Mouse (Mus musculus) T-helper 1 cell (primary cell): ENCODE results near the gene Zfp712.

Source experiments
- in situ Hi-C: fragments of 300-600 bp; cut with MboI, MseI; formaldehyde crosslinking; loops from one replicate; pipeline ENCODE4 v1.15.1; 2025; ENCODE audit warnings: high pct_unique_total_duplicates

Zfp712 gene

DNA sequence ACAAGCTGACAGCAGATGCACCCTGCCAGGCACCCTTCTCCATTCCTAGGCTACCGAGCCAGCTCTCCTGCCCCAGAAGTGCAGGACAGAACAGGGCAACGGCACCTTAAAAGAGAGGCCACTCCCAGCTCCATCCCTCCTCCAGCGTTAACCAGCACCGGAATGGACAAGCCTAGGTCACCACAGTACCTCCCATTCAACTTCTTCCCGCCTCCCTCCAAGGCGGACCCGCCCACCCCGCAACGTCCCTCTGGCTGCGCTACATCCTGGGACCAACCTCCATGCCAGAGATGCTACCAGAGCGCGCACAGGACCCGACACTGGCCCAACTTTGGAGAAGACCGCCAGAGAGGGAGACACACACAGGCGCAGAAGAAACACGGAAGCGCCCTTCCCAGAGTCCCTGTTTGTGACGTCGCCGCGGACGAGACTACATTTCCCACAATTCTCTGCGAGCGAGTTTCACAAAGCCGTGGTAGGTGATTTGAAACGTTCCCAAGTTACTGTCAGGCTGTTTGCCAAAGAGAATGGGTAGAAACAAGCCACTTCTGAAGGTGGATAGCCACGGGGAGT, at the start of gene Zfp712:
TSS of gene Zfp712 (minus strand) at position 385 of the 573 bp plus-strand sequence.
- in situ Hi-C loops = no loop called here

DNA sequence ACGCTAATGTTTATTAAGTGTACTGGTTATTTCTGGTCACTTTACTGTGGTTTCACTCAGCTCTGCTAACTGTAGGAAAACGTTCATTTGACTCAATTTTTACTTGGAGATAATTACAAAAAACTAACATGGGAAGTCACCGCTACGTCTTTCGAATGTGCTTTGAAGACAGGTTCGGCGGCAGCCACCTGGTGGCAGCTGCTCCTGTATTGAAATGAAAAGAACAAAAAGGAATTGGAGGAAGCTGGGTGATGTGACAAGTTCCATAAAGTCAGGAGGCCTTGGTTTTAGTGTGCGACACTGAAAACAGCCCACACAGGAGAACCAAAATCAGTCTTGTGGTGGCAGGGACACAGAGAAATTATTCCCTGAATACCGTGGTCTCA, 47.8 kb upstream of the Zfp712 start:
- in situ Hi-C loops = no loop called here

DNA sequence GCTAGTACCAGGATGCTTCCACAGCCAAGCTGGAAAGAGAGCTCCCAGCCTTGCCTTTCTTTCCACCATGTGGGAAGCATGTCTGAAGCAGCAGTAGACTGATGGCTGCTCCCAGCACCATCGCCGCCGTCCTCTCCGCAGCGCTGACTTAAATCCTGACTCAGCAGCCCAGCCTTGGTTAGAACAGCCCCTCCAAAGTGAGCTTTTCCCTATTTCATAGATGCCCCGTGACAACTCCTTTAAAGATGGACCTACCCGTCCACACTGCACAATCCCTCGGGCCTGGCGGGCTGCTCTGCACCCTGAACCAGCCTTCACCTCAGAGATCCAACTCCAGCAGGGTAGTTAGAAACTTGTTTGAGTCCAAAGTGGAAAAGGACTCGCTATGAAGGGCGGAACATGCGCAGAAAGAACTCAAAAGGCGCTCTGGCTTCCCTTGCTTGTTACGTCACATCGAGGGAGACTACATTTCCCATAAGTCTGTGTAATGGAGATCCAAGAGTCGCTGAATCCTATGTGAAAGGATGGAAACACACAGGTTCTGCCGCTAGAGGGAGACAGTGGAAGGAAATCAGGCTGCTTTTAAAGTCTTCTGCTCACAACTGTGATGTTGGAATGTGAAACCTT, 47.3 kb upstream of the Zfp712 start, which contains the start of gene Gm28557:
TSS of gene Gm28557 (minus strand) at position 411 of the 627 bp plus-strand sequence.
- in situ Hi-C loops = no loop called here

DNA sequence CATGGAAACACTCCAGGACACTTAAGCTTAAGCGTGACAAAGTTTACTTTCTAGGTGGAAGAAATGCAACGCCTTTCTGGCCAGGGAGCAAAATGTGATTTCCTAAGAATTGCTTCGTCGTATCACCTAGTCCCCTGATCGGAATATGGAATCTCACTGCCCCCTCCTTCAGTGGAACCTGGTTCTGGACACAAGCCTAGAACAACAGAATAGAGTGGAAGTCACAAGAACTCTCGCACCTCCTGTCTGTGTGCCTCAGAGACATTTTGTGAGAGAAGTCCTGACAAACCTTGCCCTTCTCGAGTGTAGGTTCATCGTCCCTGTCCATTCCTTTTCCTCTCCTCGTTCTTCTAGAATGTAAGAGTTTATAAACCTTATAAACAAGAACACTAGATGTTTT, 46.7 kb upstream of the Zfp712 start:
- in situ Hi-C loops = no loop called here

DNA sequence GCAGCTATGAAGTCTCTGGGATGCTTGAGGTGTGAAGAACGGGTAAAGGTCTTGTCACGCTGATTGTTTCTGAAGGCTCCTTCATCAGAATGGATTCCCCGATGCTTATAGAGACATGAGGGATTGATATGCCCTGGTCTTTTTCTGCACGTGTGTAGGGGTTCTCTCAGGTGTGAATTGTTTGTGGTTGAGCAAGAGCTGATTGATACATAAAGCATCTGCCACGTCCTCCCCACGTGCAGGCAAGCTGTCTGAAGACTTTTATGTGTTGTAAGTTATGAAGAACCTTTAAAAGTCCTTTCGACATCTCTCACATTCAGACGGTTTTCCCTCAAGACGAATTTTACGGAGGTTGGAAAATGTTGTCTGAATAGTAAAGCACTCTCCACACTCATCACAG, 36.9 kb upstream of the Zfp712 start, which contains the start of gene Zfp708:
TSS of gene Zfp708 (minus strand) at position 101 of the 400 bp plus-strand sequence.
- in situ Hi-C loops = no loop called here

DNA sequence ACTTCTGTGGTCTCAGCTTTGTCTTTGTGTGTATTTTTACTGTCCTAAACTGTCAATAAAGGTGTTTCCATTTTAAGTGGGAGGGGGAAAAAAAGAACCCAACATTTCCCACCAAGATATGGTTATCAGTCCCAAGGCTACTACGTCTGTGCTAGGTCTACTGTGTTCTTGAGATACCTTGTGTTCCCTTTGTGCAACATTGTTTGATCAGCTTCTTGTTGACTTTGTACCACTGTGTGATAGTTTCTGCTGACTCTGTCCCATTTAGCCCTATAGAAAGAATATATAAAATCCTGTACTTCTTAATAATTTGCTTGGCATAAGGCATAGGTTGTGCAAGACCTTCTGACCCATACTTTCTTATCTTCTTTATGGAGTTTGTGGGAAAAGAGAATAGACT, 29.2 kb upstream of the Zfp712 start:
- in situ Hi-C loops = no loop called here

DNA sequence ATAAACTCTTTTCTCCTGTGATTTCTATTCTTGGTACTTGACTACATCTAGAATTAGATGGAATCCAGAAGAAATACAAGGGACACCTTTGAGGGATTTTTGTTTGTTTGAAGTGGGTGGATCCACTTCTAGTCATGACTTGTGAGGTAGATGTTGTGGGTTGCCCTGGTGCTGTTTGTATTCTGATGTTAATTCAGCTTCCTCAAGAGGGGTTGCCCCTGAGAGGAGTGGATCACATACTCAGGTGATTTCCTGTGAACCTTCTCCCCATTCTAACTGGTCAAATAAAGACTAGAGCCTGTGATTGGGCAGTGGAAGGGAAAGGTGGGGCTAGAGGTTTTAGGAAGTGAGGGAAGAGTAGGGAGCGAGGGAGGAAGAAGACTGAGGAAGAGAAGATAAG, 21.0 kb upstream of the Zfp712 start:
- in situ Hi-C loops = no loop called here

DNA sequence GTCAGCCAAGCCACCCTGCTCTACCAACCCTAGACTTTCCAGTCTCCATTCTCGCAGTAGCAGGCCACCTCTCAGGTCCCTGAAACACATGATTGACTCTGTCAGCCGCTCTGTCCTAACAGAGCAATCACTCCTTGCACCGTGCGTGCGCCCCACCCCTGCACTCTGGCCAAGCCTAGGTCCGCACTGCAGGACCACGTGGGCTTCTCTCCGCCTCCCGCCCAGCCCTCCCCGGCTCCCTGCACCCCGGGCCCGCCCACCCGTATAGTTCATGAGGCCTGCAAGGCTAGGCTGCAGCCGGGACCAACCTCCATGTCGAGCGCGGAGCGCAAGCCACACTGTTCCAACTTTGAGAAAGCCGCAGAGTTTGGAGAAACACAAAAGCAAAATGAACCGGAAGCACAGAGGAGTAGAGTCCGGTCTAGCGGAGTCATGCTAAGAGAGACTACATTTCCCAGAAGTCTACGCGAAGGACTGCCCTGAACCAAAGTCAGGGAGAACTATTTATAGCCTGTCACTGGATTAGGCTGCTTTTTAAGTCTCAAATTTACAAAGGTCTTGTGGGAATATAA, 20.3 kb upstream of the Zfp712 start:
- in situ Hi-C loops = no loop called here

DNA sequence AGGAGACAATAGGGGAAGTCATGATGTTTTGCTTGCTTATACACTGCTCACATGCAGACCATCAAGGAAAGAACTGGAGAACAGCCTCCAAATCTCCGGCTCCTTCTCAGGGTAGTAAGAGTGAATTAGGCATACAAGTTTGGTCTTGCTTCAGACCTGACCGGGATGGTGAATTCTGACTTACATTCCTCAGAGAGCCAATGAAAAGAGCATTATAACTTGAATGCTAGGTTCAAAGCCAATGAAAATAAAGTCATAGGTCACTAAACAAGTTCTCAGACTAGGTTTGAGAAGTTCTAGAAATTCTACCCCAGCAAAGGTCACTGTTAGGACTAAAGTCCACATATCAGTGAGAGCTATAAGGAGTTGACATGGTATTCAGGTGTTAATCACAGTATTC, 16.3 kb upstream of the Zfp712 start:
- in situ Hi-C loops = no loop called here

DNA sequence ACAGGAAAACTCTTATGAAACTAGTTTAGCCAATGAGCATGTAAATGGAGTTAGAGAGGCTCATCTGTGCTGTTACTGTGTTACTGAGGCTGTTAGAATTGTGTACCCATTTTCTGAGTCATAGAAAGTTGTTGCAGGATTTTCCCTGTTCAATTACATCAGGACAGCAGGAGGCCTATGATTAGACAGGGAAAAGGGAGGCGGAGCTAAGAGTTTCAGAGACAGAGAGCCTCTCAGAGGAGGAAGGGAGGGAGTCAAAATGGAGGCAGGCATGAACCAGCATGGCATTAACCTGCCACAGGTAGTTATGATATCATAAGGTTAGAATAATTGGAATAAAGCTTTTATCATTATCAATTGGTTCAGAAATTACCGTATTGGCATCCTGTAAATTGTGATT, 11.8 kb upstream of the Zfp712 start:
- in situ Hi-C loops = no loop called here

DNA sequence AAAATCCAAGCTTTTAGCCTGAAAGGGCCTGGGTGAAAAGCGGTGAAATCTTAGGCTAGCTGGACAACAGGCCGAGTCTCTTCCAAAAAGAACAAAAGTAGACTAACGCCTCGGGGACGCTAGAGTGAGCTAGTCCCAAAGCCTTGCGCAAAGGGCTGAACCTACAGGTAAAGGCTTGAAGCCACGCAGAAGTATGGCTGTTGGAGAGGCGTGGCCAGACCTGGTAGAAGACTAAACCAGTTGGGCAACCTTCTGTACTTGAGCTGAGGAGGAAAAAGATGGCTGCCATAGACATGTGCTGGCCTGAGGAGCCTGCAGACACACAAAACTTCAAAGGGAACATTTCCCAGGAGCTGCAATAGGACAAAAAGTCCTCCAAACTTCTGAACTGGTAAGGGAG, 4.4 kb upstream of the Zfp712 start:
- in situ Hi-C loops = no loop called here

DNA sequence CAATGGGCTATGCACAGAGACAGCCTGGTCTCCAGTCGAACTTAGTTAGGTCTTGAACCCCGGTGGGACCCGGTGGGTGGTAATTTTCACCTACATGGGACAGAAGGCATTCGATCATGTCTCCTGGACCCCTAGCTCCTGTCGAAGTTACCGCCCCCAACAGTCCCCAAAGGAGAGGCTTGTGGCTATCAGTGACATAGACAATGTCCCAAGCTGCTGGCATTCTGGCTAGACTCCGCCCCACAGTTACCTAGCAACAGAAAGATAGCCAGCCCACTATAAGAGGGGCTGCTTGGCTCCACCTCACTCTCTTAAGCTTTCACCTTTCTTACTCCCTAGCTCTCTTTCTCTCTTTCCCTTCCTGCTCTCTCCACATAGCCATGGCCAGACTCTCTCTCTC, 1.5 kb upstream of the Zfp712 start:
- in situ Hi-C loops = no loop called here

DNA sequence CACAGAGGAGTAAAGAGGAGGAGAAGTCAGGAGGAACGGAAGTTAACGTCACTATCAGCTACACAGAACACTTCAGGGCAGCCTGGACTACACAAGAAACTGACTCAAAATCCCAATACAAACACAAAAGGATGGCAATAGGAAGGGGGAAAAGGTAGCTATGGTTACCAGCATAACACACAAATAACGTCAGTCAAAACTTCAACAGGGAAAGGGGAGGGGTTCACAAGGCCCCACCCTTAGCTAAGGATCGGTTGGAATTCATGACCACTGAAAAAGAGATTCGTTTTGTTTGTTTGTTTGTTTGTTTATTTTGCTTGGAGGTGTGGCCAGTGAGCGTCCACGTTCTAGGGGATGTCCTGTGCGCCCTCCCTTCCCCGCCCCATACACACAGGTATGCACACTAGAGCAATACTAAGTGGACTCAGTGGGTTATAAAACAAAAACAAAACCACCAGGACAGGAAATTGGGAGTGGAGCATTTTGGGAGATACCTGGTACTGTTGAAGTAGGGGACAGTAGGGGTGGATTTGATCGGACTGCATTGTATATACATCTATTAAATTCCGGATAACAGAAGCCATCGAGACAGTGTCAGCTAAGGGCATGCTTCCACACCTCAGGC, 697 bp downstream of the Zfp712 start:
- in situ Hi-C loops = no loop called here
